Mouse (Mus musculus): ENCODE results near the gene Icam4.

GRCm38 (mm10) chr9:21031251-21031895 lies 2.2 kb downstream of the Icam4 start:
- TF ChIP-seq CTCF (IDR thresholded peaks at IDR 0.05; ENCODE audit: control insufficient read depth, insufficient read depth, insufficient read length) (no peak), USF1 (IDR thresholded peaks at IDR 0.05; ENCODE audit: low read depth) (no peak), MAX (IDR thresholded peaks at IDR 0.05) (no peak)
